Mouse (Mus musculus) megakaryocyte progenitor cell, adult 5-6 weeks (primary cell): ENCODE measurements around the gene Gbgt1. TPM values are rescaled to one million over a fixed set of nuclear protein-coding genes. Genes with fewer than 3 reads are reported as not detected.
A peak's percentile ranks its signal among the peaks of the same experiment; 100 is the strongest.
"Not testable (repeated sequence)": the region's sequence is repeated elsewhere in the genome, so short reads cannot be mapped to it uniquely, and the experiment has no call there.

Source experiments
- ATAC-seq: replicated peaks from 2 replicates; pipeline ENCODE4 v1.8.0; 2016; ENCODE audit warnings: mild to moderate bottlenecking, moderate TSS enrichment, inconsistent platforms; ENCODE audit not compliant: poor library complexity
- total RNA-seq, 2 experiments: library from RNA; stranded (forward) in 1 of 2; stranded (reverse) in 1 of 2; fragments of 157-497, 149-512 nt in 1 of 2; fragments of 200-1000 nt in 1 of 2; gene quantifications; 2 replicates each; pipeline versions ENCODE4 v1.2.3 to v1.2.4; 2015 to 2017

Gene Gbgt1
- total RNA-seq (2015) (not detected in 2 replicates), total RNA-seq (2017) (not detected in 2 replicates)

GRCm38 (mm10) chr2:28496671-28497070, at the start of gene Gbgt1:
Gene Gbgt1 (plus strand): TSS chr2:28496891.
- ATAC-seq: no peak

GRCm38 (mm10) chr2:28447315-28447670, 49.4 kb upstream of the Gbgt1 start:
- ATAC-seq: no peak

DNA sequence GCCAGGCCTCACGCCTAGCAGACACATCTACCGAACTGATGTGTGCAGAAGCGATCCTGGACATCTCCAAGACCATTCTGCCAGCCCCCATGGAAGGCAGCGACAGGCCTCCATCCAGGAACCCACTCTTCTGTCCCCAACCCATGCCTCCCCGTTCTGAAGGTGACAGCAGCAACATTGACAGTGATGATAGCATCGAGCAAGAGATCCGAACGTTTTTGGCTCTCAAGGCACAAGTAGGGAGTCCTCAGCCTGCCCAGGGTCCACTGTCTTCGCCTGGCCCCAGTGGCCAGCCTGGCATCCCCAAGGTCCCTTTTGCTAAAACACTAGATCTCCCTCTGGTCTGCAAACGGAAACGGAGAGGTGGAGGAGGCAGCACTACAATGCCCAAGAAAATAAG, 45.0 kb upstream of the Gbgt1 start:
- ATAC-seq: no peak

DNA sequence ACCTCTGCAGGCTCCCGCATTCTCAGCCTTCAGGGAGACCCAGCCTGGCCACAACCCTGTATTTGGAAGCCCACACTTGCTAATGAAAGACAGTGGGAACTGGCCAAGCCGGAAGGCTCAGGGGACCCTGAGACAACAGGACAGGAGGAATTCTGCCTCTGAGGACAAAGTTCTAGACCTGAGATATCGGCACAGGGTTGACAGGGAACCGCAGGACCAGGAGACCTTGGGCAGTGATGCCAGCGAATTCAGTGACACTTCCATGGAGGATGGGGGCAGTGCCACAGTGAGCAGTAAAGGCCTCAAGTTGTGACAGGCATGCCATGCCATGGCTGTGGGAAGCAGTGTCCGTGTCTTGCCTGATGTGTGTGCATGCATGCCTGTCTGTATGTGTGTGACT, 43.2 kb upstream of the Gbgt1 start:
- ATAC-seq: no peak

GRCm38 (mm10) chr2:28456616-28457015, 40.1 kb upstream of the Gbgt1 start:
- ATAC-seq: no peak

DNA sequence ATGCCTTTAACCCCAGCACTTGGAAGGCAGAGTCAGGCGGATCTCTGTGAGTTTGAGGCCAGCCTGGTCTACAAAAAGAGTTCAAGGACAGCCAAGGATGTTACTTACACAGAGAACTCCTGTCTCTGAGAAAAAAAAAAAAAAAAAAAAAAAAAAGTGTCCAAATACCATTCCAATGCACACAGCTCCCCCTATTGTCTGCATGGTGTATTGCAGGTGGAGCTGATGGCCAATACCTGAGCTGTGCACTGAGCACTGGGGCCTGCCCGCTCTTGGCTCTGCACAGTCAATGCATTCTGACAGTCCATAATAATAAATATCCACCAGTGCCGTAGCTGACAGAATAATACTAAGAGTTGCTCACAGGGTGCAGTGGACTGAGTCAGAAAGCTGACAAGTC, 32.8 kb upstream of the Gbgt1 start:
- ATAC-seq: peak; percentile 62

DNA sequence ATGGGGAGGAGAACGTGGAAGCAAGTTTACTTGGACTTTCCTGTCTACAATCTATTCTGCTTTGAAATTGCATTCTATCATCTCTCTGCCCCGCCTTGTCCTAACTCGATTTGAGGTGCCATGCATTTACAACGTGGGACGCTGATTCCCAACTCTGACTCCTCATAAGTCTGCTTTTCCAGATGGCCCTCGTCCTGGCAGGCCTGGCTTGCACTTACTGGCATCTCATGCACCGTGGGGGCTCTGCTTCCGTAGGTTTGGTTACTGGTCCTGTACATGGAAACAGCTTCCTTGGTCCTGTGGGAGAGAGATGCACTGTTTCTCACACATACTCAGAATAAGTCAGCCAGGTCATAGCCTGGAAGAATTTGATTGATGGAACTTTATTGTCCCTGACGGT, 31.8 kb upstream of the Gbgt1 start:
- ATAC-seq: no peak

DNA sequence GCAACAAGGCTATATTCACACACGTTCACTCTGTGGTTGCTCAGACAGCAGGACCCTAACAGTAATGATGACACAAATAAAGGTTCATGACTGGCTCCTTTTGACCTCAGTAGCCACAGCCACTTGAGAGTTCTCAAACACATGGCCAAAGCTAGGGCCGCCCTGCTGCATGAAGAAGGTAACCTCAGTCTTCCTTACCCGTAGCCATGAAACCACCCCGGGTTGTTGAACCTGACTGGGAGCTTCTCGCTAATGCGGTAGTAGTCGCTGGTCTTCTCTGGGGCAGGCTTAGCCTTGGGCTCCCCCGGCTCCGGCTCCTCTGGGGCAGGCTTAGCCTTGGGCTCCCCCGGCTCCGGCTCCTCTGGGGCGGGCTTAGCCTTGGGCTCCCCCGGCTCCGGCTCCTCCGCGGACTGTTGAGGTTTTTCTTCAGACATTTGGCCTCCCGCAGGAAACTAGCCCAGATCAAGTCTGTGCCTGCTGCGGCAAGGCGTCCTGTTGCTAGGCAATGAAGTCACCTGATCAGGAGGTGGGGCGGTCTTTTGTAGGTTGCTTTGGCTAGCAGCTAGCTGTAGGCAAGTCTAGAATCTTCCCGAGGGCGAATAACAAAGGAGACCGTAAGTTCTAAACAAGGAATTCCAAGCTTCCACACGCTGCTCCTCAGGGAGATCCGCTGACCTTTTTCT, 30.7 kb upstream of the Gbgt1 start, which contains the start of gene 1700007K13Rik:
Gene 1700007K13Rik, minus strand, starts transcription at position 497 of the 683 bp plus-strand sequence.
- peak; percentile 58; the same call in 1 of the 2 replicates for ATAC-seq

GRCm38 (mm10) chr2:28467860-28468485, 28.7 kb upstream of the Gbgt1 start, which contains the start of gene Mrps2:
Gene Mrps2 (plus strand): TSS chr2:28468066.
- ATAC-seq: peak; percentile 96

DNA sequence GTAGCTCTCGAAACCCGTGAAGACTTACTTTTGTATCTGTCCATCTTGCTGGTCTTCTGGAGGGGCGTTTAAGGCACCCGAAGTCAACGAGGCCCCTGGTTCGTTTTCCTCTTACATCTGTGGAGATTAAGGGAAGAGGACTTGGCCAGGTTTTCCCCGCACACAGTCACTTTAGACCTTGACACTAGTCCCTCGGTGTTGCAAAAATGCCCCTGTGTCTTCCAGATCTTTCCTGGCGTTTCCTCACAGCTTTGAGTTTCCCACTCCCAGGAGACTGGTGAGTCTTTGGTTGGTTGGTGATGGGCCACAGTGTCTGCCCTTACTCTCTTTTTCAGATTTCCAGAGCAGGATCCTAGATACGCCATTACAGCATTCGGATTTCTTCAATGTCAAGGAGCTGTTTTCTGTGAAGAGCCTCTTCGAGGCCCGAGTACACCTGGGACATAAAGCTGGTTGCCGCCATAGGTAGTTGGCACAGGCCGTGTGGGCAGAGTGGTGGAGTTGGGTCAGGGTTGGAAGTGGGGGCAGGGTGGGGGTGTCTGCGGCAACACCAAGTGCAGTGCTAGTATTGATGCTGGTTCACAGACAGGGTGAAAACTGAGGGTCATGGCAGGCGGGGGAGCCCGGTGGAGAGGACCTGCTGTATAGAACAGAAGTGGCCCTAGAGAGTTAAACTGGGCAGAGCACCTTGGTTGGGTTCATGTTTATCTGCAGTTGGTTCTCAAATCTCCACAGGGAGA, 28.0 kb upstream of the Gbgt1 start:
- no peak for ATAC-seq

- ATAC-seq: no peak
Measured at GRCm38 (mm10) chr2:28469461-28469860, 27.2 kb upstream of the Gbgt1 start.

DNA sequence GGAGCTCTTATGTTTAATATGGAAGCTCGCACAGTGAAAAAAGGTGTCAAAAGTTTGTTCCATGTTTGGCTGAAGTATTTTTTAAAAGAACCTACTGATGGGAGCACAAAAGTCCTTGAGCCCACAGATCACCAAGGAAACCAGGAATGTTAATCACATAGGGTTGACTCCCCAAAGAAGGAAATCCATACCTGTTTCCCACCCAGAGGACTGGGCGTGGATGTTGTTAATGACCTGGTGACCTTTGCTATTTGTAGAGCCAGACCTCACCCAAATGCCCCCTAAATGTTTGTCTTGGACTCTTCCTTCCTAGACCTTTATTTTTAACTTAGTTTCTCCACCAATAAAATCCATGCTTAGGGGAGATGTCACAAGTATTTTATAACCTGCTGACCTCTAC, 26.1 kb upstream of the Gbgt1 start:
- ATAC-seq: no peak

- not testable (repeated sequence) for ATAC-seq
Measured at GRCm38 (mm10) chr2:28472011-28472410, 24.7 kb upstream of the Gbgt1 start.

- ATAC-seq: not testable (repeated sequence)
Measured at GRCm38 (mm10) chr2:28477993-28478392, 18.7 kb upstream of the Gbgt1 start.

- no peak for ATAC-seq
Measured at GRCm38 (mm10) chr2:28479208-28480204, 17.2 kb upstream of the Gbgt1 start.

DNA sequence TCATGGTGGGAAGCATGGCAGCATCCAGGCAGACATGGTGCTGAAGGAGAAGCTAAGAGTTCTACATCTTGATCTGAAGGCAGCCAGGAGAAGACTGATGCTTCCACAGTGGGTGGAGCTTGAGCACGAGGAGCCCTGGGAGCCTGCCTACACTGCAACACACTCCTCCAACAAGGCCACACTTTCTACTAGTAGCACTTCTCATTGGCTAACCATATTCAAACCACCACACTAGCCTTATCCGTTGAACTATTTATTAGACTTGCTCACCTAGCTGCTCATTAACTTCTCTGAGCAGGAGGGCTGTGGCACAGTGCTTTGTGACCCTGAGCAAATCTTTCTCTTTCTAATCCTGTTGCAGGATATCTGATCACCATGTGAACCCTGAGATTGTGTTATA, 12.8 kb upstream of the Gbgt1 start:
- no peak for ATAC-seq

GRCm38 (mm10) chr2:28494521-28494920, 2.2 kb upstream of the Gbgt1 start:
- no peak for ATAC-seq

- ATAC-seq: peak; percentile 84
Measured at GRCm38 (mm10) chr2:28495207-28495756, 1.4 kb upstream of the Gbgt1 start.

DNA sequence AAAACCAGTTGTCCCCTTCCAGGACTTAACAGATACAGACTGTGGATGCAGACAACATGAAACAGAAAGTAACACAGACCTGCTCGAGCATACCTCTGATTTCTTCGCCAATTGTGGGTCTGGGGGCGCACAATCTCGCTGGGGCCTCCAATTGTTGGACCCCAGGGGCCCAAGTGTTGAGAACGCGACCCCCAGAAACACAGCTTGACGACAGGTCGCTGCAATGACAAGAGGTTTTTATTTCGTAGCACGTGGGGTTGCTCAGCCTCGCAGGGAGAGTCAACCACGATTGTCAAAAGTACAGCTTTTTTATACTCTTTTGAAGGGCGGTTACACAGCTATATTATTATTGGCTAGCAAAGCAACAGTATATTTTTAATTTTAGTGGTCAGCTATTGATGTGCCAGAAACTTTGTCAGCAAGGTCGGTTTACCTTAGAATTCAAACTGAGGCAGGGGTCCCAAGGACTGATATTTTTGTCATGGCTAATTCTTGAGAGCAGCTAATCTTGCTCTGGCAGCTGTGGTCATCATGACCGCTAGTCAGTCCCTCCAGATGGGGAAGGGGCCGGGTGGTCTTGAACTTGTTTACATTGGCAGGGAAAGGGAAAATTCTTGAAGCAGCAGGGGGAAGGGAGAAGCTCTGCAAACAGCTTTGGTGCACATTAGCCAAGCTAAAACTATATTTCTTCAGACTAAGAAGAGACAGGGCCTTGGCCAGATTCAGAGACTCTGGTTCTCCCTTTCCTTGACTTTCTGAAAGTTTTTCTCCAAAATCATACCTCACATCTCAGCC, 693 bp upstream of the Gbgt1 start:
- no peak for ATAC-seq
